Mouse (Mus musculus) lung, adult 2 months (tissue): Measurements from ENCODE around the gene Mkln1.

Experiments
- CTCF ChIP-seq: fragments of 200-500 bp; IDR thresholded peaks from 2 replicates; pipeline ENCODE4 v1.5.1; 2011; ENCODE audit warnings: mild to moderate bottlenecking, low read length, control low read depth; ENCODE audit not compliant: insufficient read depth
- POLR2A ChIP-seq: fragments of 200-500 bp; IDR thresholded peaks from 2 replicates; pipeline ENCODE4 v1.6.1; 2011; ENCODE audit warnings: low read depth, mild to moderate bottlenecking, control low read depth, low read length, borderline replicate concordance; ENCODE audit errors: extremely low read depth

DNA sequence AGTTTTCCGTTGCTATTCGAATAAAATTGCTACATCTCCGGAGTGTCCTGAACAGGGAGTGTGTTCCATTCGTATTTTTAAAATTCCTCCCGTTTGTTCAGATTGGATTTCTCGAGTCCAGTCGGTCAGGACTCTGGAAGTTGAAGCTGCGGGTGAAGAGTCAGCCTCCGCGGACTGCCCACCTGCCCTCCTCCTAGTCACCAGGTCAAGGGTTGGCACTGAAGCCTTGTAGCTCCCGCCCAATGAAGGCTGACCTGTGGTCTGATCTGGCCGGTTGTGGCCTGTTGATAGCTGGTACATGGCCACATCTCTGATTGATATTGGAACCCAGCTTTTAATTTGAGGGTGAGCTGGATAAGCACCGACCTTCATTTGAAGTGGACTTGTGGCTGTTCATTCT, 1.0 kb downstream of the Mkln1 start:
- TF ChIP-seq POLR2A: no peak
- no peak for TF ChIP-seq CTCF
